ENCODE assay signal across 22 mouse cellular contexts in the genomic region with DNA sequence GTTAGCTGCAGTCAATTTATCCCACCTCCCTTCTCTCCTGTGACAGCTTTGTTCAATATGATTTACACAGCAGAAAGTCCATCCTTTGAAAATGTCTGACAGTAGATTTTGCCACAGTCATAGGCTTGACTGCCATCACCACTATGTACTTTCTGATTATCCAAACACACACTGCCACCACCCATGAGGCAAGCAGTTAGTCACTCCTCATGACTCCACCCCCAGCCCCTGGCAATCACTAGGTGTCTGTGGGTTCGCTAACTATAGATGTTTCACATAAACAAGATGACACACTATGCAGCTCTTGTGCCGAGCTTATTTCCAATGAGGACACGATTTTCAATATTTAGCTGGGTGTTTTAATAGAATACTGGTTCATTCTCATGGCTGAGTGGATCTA.
DNase-seq lines count a peak whose midpoint lies in the region; ATAC-seq and TF ChIP-seq lines count a peak whose summit lies in the region.
"Had no signal": no experiment of that assay in that cellular context is flagged by ENCODE, and none has a peak within 500 bp of the region (broad histone marks: within the 10 kb centered on the region; RNA-seq: fewer than 3 reads in every experiment).

No protein-coding gene starts in this region.

- no peak overlapping the region for H3K27ac ChIP-seq in heart, embryonic 10.5 days
- H3K27ac ChIP-seq in lung, postnatal 0 days (ENCODE audit: low read length), result no peak overlapping the region
- H3K27ac ChIP-seq in embryonic facial prominence, embryonic 10.5 days (replicated peaks), result no peak overlapping the region
- H3K27ac ChIP-seq: embryonic facial prominence, embryonic 13.5 days; forebrain, embryonic 12.5 days; hindbrain, embryonic 13.5 days; hindbrain, postnatal 0 days had no signal

- no peak overlapping the region for H3K9ac ChIP-seq in lung, postnatal 0 days (replicated peaks; ENCODE audit: low read depth)
- H3K9ac ChIP-seq: embryonic facial prominence, embryonic 13.5 days; forebrain, embryonic 12.5 days; hindbrain, embryonic 13.5 days had no signal

- H3K4me3 ChIP-seq in heart, embryonic 10.5 days, result no peak overlapping the region
- no peak overlapping the region for H3K4me3 ChIP-seq in lung, postnatal 0 days (ENCODE audit: low read depth, low read length)
- no peak overlapping the region for H3K4me3 ChIP-seq in embryonic facial prominence, embryonic 10.5 days
- H3K4me3 ChIP-seq: embryonic facial prominence, embryonic 13.5 days; forebrain, embryonic 12.5 days; hindbrain, embryonic 13.5 days had no signal

- CTCF ChIA-PET in Patski (lab: Charles Lee), result interaction anchor here (1.4 kb wide), 1 partner anchor 13 kb away, joined by 3 read pairs; no protein-coding TSS in a partner anchor

- peak; percentile 24 for DNase-seq in heart, embryonic 10.5 days (ENCODE audit: low spot score)
- DNase-seq in heart, adult 8-10 months (ENCODE audit: low spot score), result no peak
- DNase-seq in lung, postnatal 0 days (ENCODE audit: low spot score), result no peak
- DNase-seq in lung, postnatal 14 days, result no peak
- peak; percentile 51 for DNase-seq in 416B (ENCODE audit: low read depth)
- no peak for DNase-seq in Patski (ENCODE audit: low read depth, low spot score)
- no peak for DNase-seq in spleen, postnatal 36 days (ENCODE audit: low spot score in 2 of 2)
- DNase-seq in embryonic facial prominence, embryonic 10.5 days (ENCODE audit: low spot score), result no peak
- DNase-seq: adrenal gland, postnatal 10 days; B cell, adult 2 months; cerebellum, adult 11-12 months; cerebellum, adult 9-10 months; cerebellum, postnatal 25 days; gastrocnemius, postnatal 10 days; heart, postnatal 10 days had no signal

- no peak overlapping the region for H3K4me2 ChIP-seq in lung, postnatal 0 days (replicated peaks; ENCODE audit: low read depth, low read length)
- H3K4me2 ChIP-seq: embryonic facial prominence, embryonic 13.5 days; forebrain, embryonic 12.5 days; hindbrain, embryonic 13.5 days had no signal

- no peak for TF ChIP-seq CTCF in lung, postnatal 0 days (IDR thresholded peaks at IDR 0.05)
- no peak for TF ChIP-seq CTCF in Patski (IDR thresholded peaks at IDR 0.05)

- H3K9me3 ChIP-seq in heart, embryonic 10.5 days, result no peaks in the 10 kb centered on the region
- H3K9me3 ChIP-seq in lung, postnatal 0 days (ENCODE audit: low read length), result no peaks in the 10 kb centered on the region
- H3K9me3 ChIP-seq in embryonic facial prominence, embryonic 10.5 days, result no peaks in the 10 kb centered on the region
- H3K9me3 ChIP-seq: embryonic facial prominence, embryonic 13.5 days; forebrain, embryonic 12.5 days; G1E; hindbrain, embryonic 13.5 days had no signal

- no peak for TF ChIP-seq EP300 in lung, postnatal 0 days (IDR thresholded peaks at IDR 0.05)

- H3K27me3 ChIP-seq in heart, embryonic 10.5 days (ENCODE audit: insufficient read depth, poor library complexity, severe bottlenecking), result no peaks in the 10 kb centered on the region
- no peaks in the 10 kb centered on the region for H3K27me3 ChIP-seq in lung, postnatal 0 days (replicated peaks; ENCODE audit: insufficient read depth, low read length)
- no peaks in the 10 kb centered on the region for H3K27me3 ChIP-seq in Patski
- no peaks in the 10 kb centered on the region for H3K27me3 ChIP-seq in embryonic facial prominence, embryonic 10.5 days (replicated peaks; ENCODE audit: low read depth, poor library complexity, severe bottlenecking)
- H3K27me3 ChIP-seq: embryonic facial prominence, embryonic 13.5 days; forebrain, embryonic 12.5 days; hindbrain, embryonic 13.5 days had no signal

- ATAC-seq in lung, postnatal 0 days, result peak; percentile 40; the same call in 1 of the 2 replicates
- peak; percentile 60 for ATAC-seq in Patski
- ATAC-seq: CD4-positive, CD25-positive, alpha-beta regulatory T cell, adult 4 months; forebrain, embryonic 16.5 days; hindbrain, postnatal 0 days had no signal

- WGBS in heart, embryonic 10.5 days, result 91% methylated on average over 3 of the region's 3 CpGs
- WGBS in lung, postnatal 0 days, result 94% methylated on average over 3 of the region's 3 CpGs
- 93% methylated on average over 3 of the region's 3 CpGs for WGBS in embryonic facial prominence, embryonic 10.5 days

- in situ Hi-C loops in Patski (cut with MboI; ENCODE audit: low pct_unique_long_range_greater_than_20kb), result no loop called here

- peaks cover 23% of the 10 kb centered on the region for H3K36me3 ChIP-seq in heart, embryonic 10.5 days
- peaks cover 4% of the 10 kb centered on the region; the same call in 1 of the 2 replicates for H3K36me3 ChIP-seq in lung, postnatal 0 days (ENCODE audit: insufficient read depth, low read length)
- peaks cover 12% of the 10 kb centered on the region for H3K36me3 ChIP-seq in embryonic facial prominence, embryonic 10.5 days (replicated peaks)
- H3K36me3 ChIP-seq: forebrain, embryonic 12.5 days; G1E had no signal

- no peaks in the 10 kb centered on the region for H3K4me1 ChIP-seq in heart, embryonic 10.5 days
- no peaks in the 10 kb centered on the region for H3K4me1 ChIP-seq in lung, postnatal 0 days (ENCODE audit: insufficient read depth, low read depth, low read length)
- no peaks in the 10 kb centered on the region for H3K4me1 ChIP-seq in embryonic facial prominence, embryonic 10.5 days
- H3K4me1 ChIP-seq: embryonic facial prominence, embryonic 13.5 days; forebrain, embryonic 12.5 days; hindbrain, embryonic 13.5 days had no signal

- POLR2A ChIA-PET in Patski (lab: Charles Lee), result interaction anchor here (0.5 kb wide), 1 partner anchor 76 kb away, joined by 3 read pairs; no protein-coding TSS in a partner anchor

Comparison
In these comparisons a context has a peak if more than half of its experiments do, and no peak if none do; other contexts are left out.
1. DNase-seq: peak in heart, embryonic 10.5 days (single experiment) and 416B (single experiment); none in heart, adult 8-10 months (single experiment), lung, postnatal 0 days (single experiment), lung, postnatal 14 days (single experiment), Patski (single experiment), spleen, postnatal 36 days (0 of 2) and embryonic facial prominence, embryonic 10.5 days (single experiment).